20 mouse cellular contexts compared by ENCODE assay signal in genomic region chr4:32989346-32989745, GRCm38 (mm10). TPM values are rescaled to one million over a fixed set of nuclear protein-coding genes. Genes with fewer than 3 reads are reported as not detected.
DNase-seq lines count a peak whose midpoint lies in the region; ATAC-seq lines count a peak whose summit lies in the region.
"Had no signal": no experiment of that assay in that cellular context is flagged by ENCODE, and none has a peak within 500 bp of the region (broad histone marks: within the 10 kb centered on the region; RNA-seq: fewer than 3 reads in every experiment).

No protein-coding gene starts in this region.

- ATAC-seq in megakaryocyte, adult 5-6 weeks (ENCODE audit: poor library complexity, severe bottlenecking) = no peak
- ATAC-seq: activated CD4-positive, CD25-positive, alpha-beta regulatory T cell, adult 4 months; forebrain, embryonic 15.5 days; intestine, embryonic 16.5 days; Patski had no signal

- H3K9me3 ChIP-seq in megakaryocyte, embryonic 14.5 days = peaks cover 14% of the 10 kb centered on the region
- H3K9me3 ChIP-seq: embryonic facial prominence, embryonic 12.5 days; forebrain, embryonic 15.5 days; hindbrain, embryonic 15.5 days had no signal

- peaks cover 3% of the 10 kb centered on the region; the same call in 1 of the 2 replicates for H3K4me1 ChIP-seq in megakaryocyte, embryonic 14.5 days

- peak overlapping the region; percentile 59 for H3K4me3 ChIP-seq in megakaryocyte, embryonic 14.5 days (replicated peaks)
- H3K4me3 ChIP-seq: embryonic facial prominence, embryonic 12.5 days; forebrain, embryonic 15.5 days; heart, embryonic 13.5 days; hindbrain, embryonic 15.5 days had no signal

- H3K27me3 ChIP-seq in megakaryocyte, embryonic 14.5 days (replicated peaks) = peaks cover 48% of the 10 kb centered on the region
- H3K27me3 ChIP-seq: embryonic facial prominence, embryonic 12.5 days; forebrain, embryonic 15.5 days; heart, embryonic 13.5 days; hindbrain, embryonic 15.5 days; Patski had no signal

- H3K36me3 ChIP-seq in megakaryocyte, embryonic 14.5 days (replicated peaks; ENCODE audit: low read length) = no peaks in the 10 kb centered on the region
- H3K36me3 ChIP-seq: embryonic facial prominence, embryonic 12.5 days; forebrain, embryonic 15.5 days; heart, embryonic 13.5 days; hindbrain, embryonic 15.5 days had no signal

- peak; percentile 40 for DNase-seq in cerebellum, adult 8-10 months
- peak; percentile 40 to 55 for DNase-seq in cerebellum, postnatal 14 days
- DNase-seq in urinary bladder, postnatal 25 days (ENCODE audit: low spot score) = no peak
- DNase-seq in thymus, postnatal 36 days = no peak
- no peak for DNase-seq in kidney, adult 8-10 months
- DNase-seq: adrenal gland, adult 8-10 months; adrenal gland, postnatal 36 days; gastrocnemius, postnatal 36 days; heart, adult 11 months; heart, postnatal 36 days had no signal

RNA-seq across cellular contexts. Expression of gene Rragd, which starts 6.5 kb away (rescaled TPM):
- polyA plus RNA-seq in megakaryocyte, embryonic 14.5 days (2012; ENCODE audit: insufficient read depth, low replicate concordance) = 0.37 TPM in 1 of 2 replicates, not detected in the other
- 0.33 and 3.5 TPM in 2 replicates for total RNA-seq in megakaryocyte, adult 5-6 weeks (2015)
- 0.24 and 0.44 TPM in 2 replicates for total RNA-seq in megakaryocyte, adult 5-6 weeks (2017)
- total RNA-seq: MEL had no signal

RNA-seq across cellular contexts. Expression of gene Ankrd6, which starts 38.7 kb away (rescaled TPM):
- not detected in 2 replicates for polyA plus RNA-seq in megakaryocyte, embryonic 14.5 days (2012; ENCODE audit: insufficient read depth, low replicate concordance)
- 0.42 TPM in 1 of 2 replicates, not detected in the other for total RNA-seq in megakaryocyte, adult 5-6 weeks (2015)
- total RNA-seq in megakaryocyte, adult 5-6 weeks (2017) = 0.33 TPM in 1 of 2 replicates, not detected in the other

RNA-seq across cellular contexts. Expression of gene Ube2j1, which starts 41.9 kb away (rescaled TPM):
- polyA plus RNA-seq in megakaryocyte, embryonic 14.5 days (2012; ENCODE audit: insufficient read depth, low replicate concordance) = 27.5 and 35.5 TPM in 2 replicates
- total RNA-seq in megakaryocyte, adult 5-6 weeks (2015) = 57.6 and 61.3 TPM in 2 replicates
- total RNA-seq in megakaryocyte, adult 5-6 weeks (2017) = 59.9 and 65.6 TPM in 2 replicates

Comparison
In these comparisons a context has a peak if more than half of its experiments do, and no peak if none do; other contexts are left out.
1. DNase-seq: peak in cerebellum, adult 8-10 months (single experiment) and cerebellum, postnatal 14 days (2 of 2); none in urinary bladder, postnatal 25 days (single experiment), thymus, postnatal 36 days (0 of 2) and kidney, adult 8-10 months (0 of 2).